In genomic region chr9:71527438-71527837, GRCm38 (mm10) we compare ENCODE assay signal across 28 mouse cellular contexts. TPM values are rescaled to one million over a fixed set of nuclear protein-coding genes. Genes with fewer than 3 reads are reported as not detected.
DNase-seq lines count a peak whose midpoint lies in the region; ATAC-seq and TF ChIP-seq lines count a peak whose summit lies in the region.
"Had no signal": no experiment of that assay in that cellular context is flagged by ENCODE, and none has a peak within 500 bp of the region (broad histone marks: within the 10 kb centered on the region; RNA-seq: fewer than 3 reads in every experiment).

No protein-coding gene starts in this region.

- no peaks in the 10 kb centered on the region for H3K27me3 ChIP-seq in limb, embryonic 11.5 days (ENCODE audit: control insufficient read depth, insufficient read depth, low read length)
- H3K27me3 ChIP-seq in limb, embryonic 10.5 days (ENCODE audit: low read depth, poor library complexity, severe bottlenecking), result peaks cover 69% of the 10 kb centered on the region
- no peaks in the 10 kb centered on the region for H3K27me3 ChIP-seq in kidney, postnatal 0 days (ENCODE audit: insufficient read depth, low read length)
- H3K27me3 ChIP-seq in neural tube, embryonic 12.5 days (replicated peaks), result 0 out of 2 replicates have a peak, but pooled peaks cover 4% of the 10 kb centered on the region
- H3K27me3 ChIP-seq: CH12.LX; heart, embryonic 12.5 days; lung, embryonic 15.5 days; Patski had no signal

- no peaks in the 10 kb centered on the region for H3K4me1 ChIP-seq in limb, embryonic 11.5 days (ENCODE audit: control insufficient read depth, insufficient read depth, low read length)
- peaks cover 45% of the 10 kb centered on the region for H3K4me1 ChIP-seq in limb, embryonic 10.5 days
- no peaks in the 10 kb centered on the region for H3K4me1 ChIP-seq in kidney, postnatal 0 days (replicated peaks; ENCODE audit: insufficient read depth, low read length)
- no peaks in the 10 kb centered on the region for H3K4me1 ChIP-seq in neural tube, embryonic 12.5 days
- H3K4me1 ChIP-seq: heart, embryonic 12.5 days; liver, embryonic 15.5 days; lung, embryonic 15.5 days; midbrain, embryonic 10.5 days had no signal

- no peak for TF ChIP-seq CTCF in kidney, postnatal 0 days (IDR thresholded peaks at IDR 0.05; ENCODE audit: low read depth)

- no peak overlapping the region for H3K4me3 ChIP-seq in limb, embryonic 11.5 days (ENCODE audit: low read depth, low read length)
- no peak overlapping the region for H3K4me3 ChIP-seq in limb, embryonic 10.5 days
- H3K4me3 ChIP-seq in kidney, postnatal 0 days (replicated peaks; ENCODE audit: low read depth, low read length), result no peak overlapping the region
- no peak overlapping the region for H3K4me3 ChIP-seq in neural tube, embryonic 12.5 days
- H3K4me3 ChIP-seq: heart, embryonic 12.5 days; left cerebral cortex, adult 2 months; liver, embryonic 15.5 days; lung, embryonic 15.5 days; midbrain, embryonic 10.5 days had no signal

- no peak overlapping the region for H3K27ac ChIP-seq in limb, embryonic 11.5 days (replicated peaks; ENCODE audit: low read depth, low read length)
- no peak overlapping the region for H3K27ac ChIP-seq in limb, embryonic 10.5 days
- H3K27ac ChIP-seq in kidney, postnatal 0 days, result no peak overlapping the region
- H3K27ac ChIP-seq in neural tube, embryonic 12.5 days, result no peak overlapping the region
- H3K27ac ChIP-seq: left cerebral cortex, adult 2 months; liver, embryonic 15.5 days; lung, embryonic 15.5 days; midbrain, embryonic 10.5 days; stomach, postnatal 0 days had no signal

- H3K4me2 ChIP-seq in limb, embryonic 11.5 days (ENCODE audit: low read depth, severe bottlenecking), result no peak overlapping the region
- no peak overlapping the region for H3K4me2 ChIP-seq in kidney, postnatal 0 days (ENCODE audit: low read length)
- no peak overlapping the region for H3K4me2 ChIP-seq in neural tube, embryonic 12.5 days (replicated peaks)
- H3K4me2 ChIP-seq: heart, embryonic 12.5 days; liver, embryonic 15.5 days; lung, embryonic 15.5 days had no signal

- no peak overlapping the region for H3K9ac ChIP-seq in limb, embryonic 11.5 days (ENCODE audit: low read length)
- H3K9ac ChIP-seq in kidney, postnatal 0 days (ENCODE audit: low read depth, low read length), result no peak overlapping the region
- no peak overlapping the region for H3K9ac ChIP-seq in neural tube, embryonic 12.5 days
- H3K9ac ChIP-seq: heart, embryonic 12.5 days; liver, embryonic 15.5 days; lung, embryonic 15.5 days had no signal

- no peaks in the 10 kb centered on the region for H3K36me3 ChIP-seq in limb, embryonic 11.5 days (ENCODE audit: control insufficient read depth, insufficient read depth, low read length)
- H3K36me3 ChIP-seq in limb, embryonic 10.5 days, result no peaks in the 10 kb centered on the region
- no peaks in the 10 kb centered on the region for H3K36me3 ChIP-seq in kidney, postnatal 0 days (ENCODE audit: insufficient read depth, low read length)
- H3K36me3 ChIP-seq in neural tube, embryonic 12.5 days, result no peaks in the 10 kb centered on the region
- H3K36me3 ChIP-seq: G1E; liver, embryonic 15.5 days; lung, embryonic 15.5 days; midbrain, embryonic 10.5 days had no signal

- H3K9me3 ChIP-seq in limb, embryonic 11.5 days (ENCODE audit: control insufficient read depth, low read length), result no peaks in the 10 kb centered on the region
- no peaks in the 10 kb centered on the region for H3K9me3 ChIP-seq in limb, embryonic 10.5 days (replicated peaks)
- H3K9me3 ChIP-seq in kidney, postnatal 0 days (replicated peaks; ENCODE audit: low read length), result no peaks in the 10 kb centered on the region
- no peaks in the 10 kb centered on the region for H3K9me3 ChIP-seq in neural tube, embryonic 12.5 days
- H3K9me3 ChIP-seq: liver, embryonic 15.5 days; lung, embryonic 15.5 days; midbrain, embryonic 10.5 days had no signal

- peak; percentile 67; the same call in 1 of the 2 replicates for ATAC-seq in limb, embryonic 11.5 days (ENCODE audit: insufficient number of reproducible peaks, low FRiP score, low TSS enrichment, low read depth)
- ATAC-seq in kidney, postnatal 0 days (replicated peaks; ENCODE audit: low FRiP score, low read depth), result no peak; the same call in 1 of the 2 replicates
- 0 out of 2 replicates have a peak, but pooled peaks have one; percentile 56 for ATAC-seq in neural tube, embryonic 12.5 days (ENCODE audit: low FRiP score, low read depth)
- ATAC-seq in frontal cortex, adult (ENCODE audit: low TSS enrichment), result no peak
- ATAC-seq: forebrain, embryonic 14.5 days; Patski had no signal

- 12% methylated on average over 9 of the region's 9 CpGs for WGBS in limb, embryonic 11.5 days
- 17% methylated on average over 9 of the region's 9 CpGs for WGBS in limb, embryonic 10.5 days
- WGBS in kidney, postnatal 0 days, result 19% methylated on average over 9 of the region's 9 CpGs
- WGBS in neural tube, embryonic 12.5 days, result 27% methylated on average over 9 of the region's 9 CpGs

- DNase-seq in limb, embryonic 11.5 days (ENCODE audit: low spot score), result peak; percentile 52
- DNase-seq in limb, embryonic 10.5 days (ENCODE audit: low spot score), result no peak
- DNase-seq in embryo, embryonic 11.5 days (ENCODE audit: low read depth, low spot score), result peak; percentile 69
- DNase-seq in kidney, postnatal 0 days (ENCODE audit: low spot score), result peak; percentile 79
- no peak for DNase-seq in adrenal gland, postnatal 14 days
- no peak for DNase-seq in right cerebral cortex, postnatal 4 days
- DNase-seq: B cell, adult 2 months; cerebellum, adult 11 months; cerebellum, adult 9-11 months; gastrocnemius, postnatal 25 days; heart, adult 18-20 months; heart, postnatal 10 days; liver; lung, postnatal 36 days; right cerebral cortex, adult 18-20 months; thymus, adult 2 months had no signal

RNA-seq across cellular contexts. Expression of gene Polr2m, which starts 41.7 kb away (rescaled TPM):
- polyA plus RNA-seq in limb, embryonic 11.5 days (2014; fragmentation: Nextera tagmentation; extraction: Ambion mirVana), result 525 and 533 TPM in 2 replicates
- polyA plus RNA-seq in limb, embryonic 10.5 days (2016; fragmentation: Nextera tagmentation; extraction: Ambion mirVana), result 620 and 625 TPM in 2 replicates
- 324 and 337 TPM in 2 replicates for polyA plus RNA-seq in kidney, postnatal 0 days (2015; fragmentation: Nextera tagmentation; extraction: Ambion mirVana)
- polyA plus RNA-seq in neural tube, embryonic 12.5 days (2016; fragmentation: Nextera tagmentation; extraction: Ambion mirVana), result 400 and 407 TPM in 2 replicates
- total RNA-seq in adrenal gland, postnatal 14 days (2021), result 168 and 169 TPM in 2 replicates

Comparison
In these comparisons a context has a peak if more than half of its experiments do, and no peak if none do; other contexts are left out.
1. DNase-seq: peak in limb, embryonic 11.5 days (single experiment), embryo, embryonic 11.5 days (single experiment) and kidney, postnatal 0 days (single experiment); none in limb, embryonic 10.5 days (single experiment), adrenal gland, postnatal 14 days (single experiment) and right cerebral cortex, postnatal 4 days (single experiment).
2. ATAC-seq: peak in limb, embryonic 11.5 days (single experiment) and neural tube, embryonic 12.5 days (single experiment); none in kidney, postnatal 0 days (single experiment) and frontal cortex, adult (single experiment).